37 mouse cellular contexts compared by ENCODE assay signal in the genomic region with DNA sequence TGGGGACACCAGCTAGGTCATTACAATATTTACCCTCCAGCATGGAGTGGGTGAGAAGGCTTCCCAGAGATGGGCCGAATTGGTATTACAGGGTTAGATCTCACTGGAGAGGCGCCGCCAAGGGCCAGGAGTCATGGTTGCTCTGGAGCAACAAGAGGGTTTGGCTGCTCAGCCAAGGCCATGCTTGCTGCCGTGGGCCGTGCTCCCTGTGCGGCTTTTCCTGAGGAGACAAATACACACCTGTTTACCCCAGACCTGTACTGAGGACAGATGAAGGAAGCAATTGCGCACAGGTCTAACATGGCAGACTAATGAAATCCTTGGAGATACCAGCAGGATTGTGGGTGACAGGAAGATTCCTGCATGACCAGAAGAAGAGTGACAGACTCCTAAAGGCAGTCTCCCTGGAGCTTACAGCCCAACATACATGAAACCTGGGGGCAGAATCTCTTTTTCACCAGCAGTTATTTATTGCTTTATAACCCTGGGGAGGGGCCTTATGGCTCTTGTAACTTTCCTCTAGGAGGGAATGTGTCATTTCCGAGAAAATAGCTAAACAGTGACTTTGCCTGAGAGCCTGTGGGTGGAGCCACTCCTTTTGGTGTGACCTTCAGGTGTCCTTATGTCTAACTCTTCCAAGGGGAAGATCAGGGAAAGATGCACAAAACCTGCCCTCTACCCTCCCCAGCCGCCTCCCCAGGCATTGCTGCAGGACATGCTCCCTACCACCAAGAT. TPM values are rescaled to one million over a fixed set of nuclear protein-coding genes. Genes with fewer than 3 reads are reported as not detected.
DNase-seq lines count a peak whose midpoint lies in the region; ATAC-seq and TF ChIP-seq lines count a peak whose summit lies in the region.
"Had no signal": no experiment of that assay in that cellular context is flagged by ENCODE, and none has a peak within 500 bp of the region (broad histone marks: within the 10 kb centered on the region; RNA-seq: fewer than 3 reads in every experiment).

No protein-coding gene starts in this region.

- H3K27ac ChIP-seq in kidney, embryonic 15.5 days = no peak overlapping the region
- peak overlapping the region; percentile 80 for H3K27ac ChIP-seq in intestine, embryonic 15.5 days
- H3K27ac ChIP-seq: embryonic facial prominence, embryonic 10.5 days; embryonic facial prominence, embryonic 15.5 days; forebrain, embryonic 13.5 days; hindbrain, embryonic 13.5 days; liver, embryonic 14.5 days; macrophage; neural tube, embryonic 12.5 days; stomach, postnatal 0 days had no signal

- no peak overlapping the region for H3K9ac ChIP-seq in kidney, embryonic 15.5 days
- no peak overlapping the region for H3K9ac ChIP-seq in intestine, embryonic 15.5 days
- H3K9ac ChIP-seq: embryonic facial prominence, embryonic 15.5 days; forebrain, embryonic 13.5 days; hindbrain, embryonic 13.5 days; liver, embryonic 14.5 days; neural tube, embryonic 12.5 days had no signal

- ATAC-seq in kidney, embryonic 15.5 days (replicated peaks; ENCODE audit: low FRiP score) = no peak
- ATAC-seq in intestine, embryonic 15.5 days = peak; percentile 87
- ATAC-seq: activated CD4-positive, CD25-positive, alpha-beta regulatory T cell, adult 4 months; CD4-positive, CD25-positive, alpha-beta regulatory T cell, adult 4 months; forebrain, embryonic 13.5 days had no signal

- peak; percentile 34 for DNase-seq in kidney, adult 11 months
- DNase-seq in ES-CJ7 (ENCODE audit: low read depth, low spot score) = peak; percentile 66
- no peak for DNase-seq in heart, adult 9 months (ENCODE audit: low spot score in 2 of 2)
- no peak for DNase-seq in cerebellum, postnatal 14 days
- DNase-seq: adrenal gland, postnatal 25 days; cerebellum, adult 18-20 months; cerebellum, postnatal 25 days; gastrocnemius, postnatal 25 days; heart, adult 11 months; heart, postnatal 4 days; layer of hippocampus, adult 9-11 months; liver; lung, adult 2 months; lung, postnatal 10 days; right cerebral cortex, adult 18-20 months; thymus, adult 18-20 months; thymus, postnatal 25 days had no signal

- no peak for TF ChIP-seq CTCF in E14TG2a.4 (conservative IDR thresholded peaks at IDR 0.05; ENCODE audit: low read length)

- no peaks in the 10 kb centered on the region for H3K4me1 ChIP-seq in kidney, embryonic 15.5 days
- H3K4me1 ChIP-seq in E14TG2a.4 (replicated peaks; ENCODE audit: low read depth, low read length) = peaks cover 94% of the 10 kb centered on the region
- H3K4me1 ChIP-seq in intestine, embryonic 15.5 days (replicated peaks) = 0 out of 2 replicates have a peak, but pooled peaks cover 3% of the 10 kb centered on the region
- H3K4me1 ChIP-seq: embryonic facial prominence, embryonic 10.5 days; embryonic facial prominence, embryonic 15.5 days; forebrain, embryonic 13.5 days; hindbrain, embryonic 13.5 days; neural tube, embryonic 12.5 days had no signal

- 79% methylated on average over 9 of the region's 9 CpGs for WGBS in kidney, embryonic 15.5 days
- 57% methylated on average over 9 of the region's 9 CpGs for WGBS in intestine, embryonic 15.5 days

- H3K27me3 ChIP-seq in kidney, embryonic 15.5 days = no peaks in the 10 kb centered on the region
- H3K27me3 ChIP-seq in E14TG2a.4 (ENCODE audit: insufficient read depth, low read length) = no peaks in the 10 kb centered on the region
- no peaks in the 10 kb centered on the region for H3K27me3 ChIP-seq in intestine, embryonic 15.5 days (replicated peaks)
- H3K27me3 ChIP-seq: embryonic facial prominence, embryonic 15.5 days; forebrain, embryonic 13.5 days; hindbrain, embryonic 13.5 days; neural tube, embryonic 12.5 days had no signal

- no peaks in the 10 kb centered on the region for H3K9me3 ChIP-seq in kidney, embryonic 15.5 days (replicated peaks)
- H3K9me3 ChIP-seq in E14TG2a.4 (ENCODE audit: low read length) = peaks cover 17% of the 10 kb centered on the region; the same call in 1 of the 2 replicates
- no peaks in the 10 kb centered on the region for H3K9me3 ChIP-seq in intestine, embryonic 15.5 days
- H3K9me3 ChIP-seq: embryonic facial prominence, embryonic 10.5 days; embryonic facial prominence, embryonic 15.5 days; forebrain, embryonic 13.5 days; hindbrain, embryonic 13.5 days; neural tube, embryonic 12.5 days had no signal

- no peak overlapping the region for H3K4me3 ChIP-seq in kidney, embryonic 15.5 days (replicated peaks)
- H3K4me3 ChIP-seq in E14TG2a.4 (replicated peaks; ENCODE audit: low read length) = peak overlapping the region; percentile 37
- no peak overlapping the region for H3K4me3 ChIP-seq in intestine, embryonic 15.5 days (replicated peaks)
- H3K4me3 ChIP-seq: embryonic facial prominence, embryonic 10.5 days; embryonic facial prominence, embryonic 15.5 days; forebrain, embryonic 13.5 days; hindbrain, embryonic 13.5 days; myocyte; neural tube, embryonic 12.5 days had no signal

- peaks cover 75% of the 10 kb centered on the region for H3K36me3 ChIP-seq in kidney, embryonic 15.5 days
- peaks cover 100% of the 10 kb centered on the region for H3K36me3 ChIP-seq in E14TG2a.4 (ENCODE audit: insufficient read depth, low read length)
- H3K36me3 ChIP-seq in intestine, embryonic 15.5 days = peaks cover 12% of the 10 kb centered on the region; the same call in 1 of the 2 replicates
- H3K36me3 ChIP-seq: hindbrain, embryonic 13.5 days had no signal

- H3K4me2 ChIP-seq in kidney, embryonic 15.5 days = no peak overlapping the region
- no peak overlapping the region for H3K4me2 ChIP-seq in intestine, embryonic 15.5 days (replicated peaks)
- H3K4me2 ChIP-seq: embryonic facial prominence, embryonic 15.5 days; forebrain, embryonic 13.5 days; heart, embryonic 11.5 days; hindbrain, embryonic 13.5 days; neural tube, embryonic 12.5 days had no signal

RNA-seq across cellular contexts. Expression of a gene that starts 14.5 kb away (rescaled TPM):
- not detected in 2 replicates for polyA plus RNA-seq in kidney, embryonic 15.5 days (2015; fragmentation: Nextera tagmentation; extraction: Ambion mirVana)
- not detected in 2 replicates for polyA plus RNA-seq in intestine, embryonic 15.5 days (2015; fragmentation: Nextera tagmentation; extraction: Ambion mirVana)
- polyA plus RNA-seq: activated CD4-positive, CD25-positive, alpha-beta regulatory T cell, adult 4 months; CD4-positive, CD25-positive, alpha-beta regulatory T cell, adult 4 months; embryonic facial prominence, embryonic 10.5 days; forebrain, embryonic 13.5 days; heart, embryonic 11.5 days; heart, embryonic 16.5 days; hindbrain, embryonic 13.5 days; kidney, embryonic 14.5 days; limb, embryonic 11.5 days; liver, embryonic 14.5 days; lung, adult 2 months; macrophage; midbrain, postnatal 0 days; myocyte; neural tube, embryonic 12.5 days; spleen, adult 2 months had no signal

RNA-seq across cellular contexts. Expression of a gene that starts 18.7 kb away (rescaled TPM):
- polyA plus RNA-seq in kidney, embryonic 15.5 days (2015; fragmentation: Nextera tagmentation; extraction: Ambion mirVana) = 25.7 and 29.4 TPM in 2 replicates
- polyA plus RNA-seq in intestine, embryonic 15.5 days (2015; fragmentation: Nextera tagmentation; extraction: Ambion mirVana) = 25.0 and 26.2 TPM in 2 replicates

RNA-seq across cellular contexts. Expression of a gene that starts 56.0 kb away (rescaled TPM):
- 51.7 and 54.8 TPM in 2 replicates for polyA plus RNA-seq in kidney, embryonic 15.5 days (2015; fragmentation: Nextera tagmentation; extraction: Ambion mirVana)
- polyA plus RNA-seq in intestine, embryonic 15.5 days (2015; fragmentation: Nextera tagmentation; extraction: Ambion mirVana) = 44.0 and 47.7 TPM in 2 replicates

Comparison
In these comparisons a context has a peak if more than half of its experiments do, and no peak if none do; other contexts are left out.
1. DNase-seq: peak in kidney, adult 11 months (single experiment) and ES-CJ7 (single experiment); none in heart, adult 9 months (0 of 2) and cerebellum, postnatal 14 days (0 of 2).